Comparison of ENCODE assay signal across 8 mouse cellular contexts in genomic region chr9:119646942-119647547, GRCm38 (mm10).
DNase-seq lines count a peak whose midpoint lies in the region; ATAC-seq lines count a peak whose summit lies in the region.
"Had no signal": no experiment of that assay in that cellular context is flagged by ENCODE, and none has a peak within 500 bp of the region (broad histone marks: within the 10 kb centered on the region; RNA-seq: fewer than 3 reads in every experiment).

No protein-coding gene starts in this region.

- H3K9ac ChIP-seq in midbrain, embryonic 15.5 days, result no peak overlapping the region
- H3K9ac ChIP-seq: stomach, embryonic 15.5 days had no signal

- 0 out of 2 replicates have a peak, but pooled peaks cover 10% of the 10 kb centered on the region for H3K27me3 ChIP-seq in midbrain, embryonic 10.5 days (ENCODE audit: low read depth, poor library complexity, severe bottlenecking)
- no peaks in the 10 kb centered on the region for H3K27me3 ChIP-seq in midbrain, embryonic 15.5 days (replicated peaks)
- H3K27me3 ChIP-seq: stomach, embryonic 15.5 days had no signal

- no peaks in the 10 kb centered on the region for H3K9me3 ChIP-seq in midbrain, embryonic 10.5 days (replicated peaks)
- H3K9me3 ChIP-seq in midbrain, embryonic 15.5 days, result no peaks in the 10 kb centered on the region
- H3K9me3 ChIP-seq: stomach, embryonic 15.5 days had no signal

- no peaks in the 10 kb centered on the region for H3K4me1 ChIP-seq in midbrain, embryonic 10.5 days
- H3K4me1 ChIP-seq in midbrain, embryonic 15.5 days, result no peaks in the 10 kb centered on the region
- H3K4me1 ChIP-seq: stomach, embryonic 15.5 days had no signal

- ATAC-seq in midbrain, embryonic 15.5 days (replicated peaks), result no peak

- H3K36me3 ChIP-seq in midbrain, embryonic 10.5 days, result no peaks in the 10 kb centered on the region
- H3K36me3 ChIP-seq in midbrain, embryonic 15.5 days (replicated peaks), result no peaks in the 10 kb centered on the region
- H3K36me3 ChIP-seq: stomach, embryonic 15.5 days had no signal

- no peak overlapping the region for H3K27ac ChIP-seq in midbrain, embryonic 10.5 days (replicated peaks)
- no peak overlapping the region for H3K27ac ChIP-seq in midbrain, embryonic 15.5 days
- H3K27ac ChIP-seq: stomach, embryonic 15.5 days had no signal

- no peak overlapping the region for H3K4me2 ChIP-seq in midbrain, embryonic 15.5 days
- H3K4me2 ChIP-seq: stomach, embryonic 15.5 days had no signal

- WGBS in midbrain, embryonic 10.5 days, result 58% methylated on average over 8 of the region's 8 CpGs
- 58% methylated on average over 8 of the region's 8 CpGs for WGBS in midbrain, embryonic 15.5 days

- DNase-seq in midbrain, embryonic 10.5 days (ENCODE audit: low spot score), result peak; percentile 70
- DNase-seq in ZHBTc4 (ENCODE audit: low read depth, low spot score), result peak; percentile 81
- DNase-seq in cerebellum, postnatal 36 days, result peak; percentile 53 to 58
- DNase-seq in kidney, postnatal 14 days, result peak; percentile 25
- DNase-seq in lung, adult 18-20 months, result peak; percentile 32 to 38
- DNase-seq in right cerebral cortex, postnatal 4 days, result peak; percentile 71

- no peak overlapping the region for H3K4me3 ChIP-seq in midbrain, embryonic 10.5 days
- no peak overlapping the region for H3K4me3 ChIP-seq in midbrain, embryonic 15.5 days
- H3K4me3 ChIP-seq: stomach, embryonic 15.5 days had no signal

Comparison
In these comparisons a context has a peak if more than half of its experiments do, and no peak if none do; other contexts are left out.
1. DNase-seq: peak in every context shown above with its lines; median percentile 81 in ZHBTc4; 71 in right cerebral cortex, postnatal 4 days; 70 in midbrain, embryonic 10.5 days; 56 in cerebellum, postnatal 36 days; 35 in lung, adult 18-20 months; 25 in kidney, postnatal 14 days.